Mouse (Mus musculus) layer of hippocampus, adult 9-11 months (tissue): ENCODE measurements around the gene Vgll4.

Experiments used
- DNase-seq: peaks from one replicate; pipeline ENCODE4 v3.0.0; 2022

Gene Vgll4

DNA sequence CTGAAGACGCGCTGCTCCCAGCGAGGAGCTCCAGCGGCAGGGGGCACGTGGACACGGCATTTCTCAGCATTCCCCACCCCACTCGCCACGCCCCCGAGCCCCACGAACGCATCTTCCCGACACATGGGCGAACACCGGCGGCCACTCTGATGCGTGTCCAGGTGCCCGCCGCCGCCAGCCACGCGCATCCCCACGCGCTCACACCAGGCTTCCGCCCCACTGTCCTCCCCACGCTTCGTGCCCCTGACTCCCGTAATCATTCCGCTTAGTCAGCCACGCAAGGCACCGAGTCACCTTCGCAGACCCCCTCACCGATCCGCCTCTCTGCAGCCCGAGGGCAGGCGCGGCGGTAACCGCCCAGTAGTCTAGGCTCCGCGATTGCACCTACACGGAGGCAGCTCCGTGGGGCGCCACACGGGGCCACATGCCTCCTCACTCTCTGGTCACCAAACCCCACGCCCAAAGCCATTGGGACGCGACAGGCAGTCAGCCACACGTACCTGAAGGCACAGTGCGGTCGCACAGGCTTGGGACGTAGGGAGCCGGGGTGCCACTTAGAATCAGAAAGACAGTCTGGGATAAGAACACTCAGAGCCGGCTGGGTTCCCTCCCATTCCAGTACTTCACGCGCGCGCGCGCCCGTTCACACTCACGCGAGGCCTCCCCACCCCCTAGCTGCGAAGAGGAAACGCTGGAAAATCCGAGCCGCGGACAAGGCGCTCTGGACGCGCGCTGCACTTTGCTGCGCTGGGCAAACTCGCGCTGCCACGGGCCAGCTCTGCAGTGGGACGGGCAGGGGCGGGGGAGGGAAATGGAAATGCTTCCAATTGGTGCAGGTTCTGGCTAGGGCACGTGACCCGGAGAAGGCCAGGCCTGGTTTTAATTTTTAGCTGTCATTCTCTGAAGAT lies at the start of gene Vgll4:
Gene Vgll4, minus strand, starts transcription at position 782 of the 908 bp plus-strand sequence.
- DNase-seq = peak; percentile 45

DNA sequence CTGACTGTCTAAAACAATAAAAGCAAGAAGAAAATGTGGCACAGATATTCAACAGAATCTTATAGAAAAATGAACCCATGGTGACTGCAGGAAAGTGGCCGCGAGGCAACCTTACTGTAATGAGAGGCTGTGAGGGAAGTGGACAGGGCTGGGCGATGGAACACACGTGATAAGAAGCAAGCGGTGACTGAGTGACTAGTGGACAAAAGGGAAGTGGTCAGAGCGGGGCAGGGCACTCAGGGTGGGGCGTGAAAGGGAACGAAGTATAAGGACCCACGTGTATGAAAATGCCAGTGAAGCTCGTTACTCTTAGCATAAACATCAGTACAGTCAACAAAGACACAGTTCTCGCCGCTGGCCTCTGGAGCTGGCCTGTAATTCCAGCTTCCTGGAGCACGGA lies 45.7 kb upstream of the Vgll4 start:
- DNase-seq = no peak

DNA sequence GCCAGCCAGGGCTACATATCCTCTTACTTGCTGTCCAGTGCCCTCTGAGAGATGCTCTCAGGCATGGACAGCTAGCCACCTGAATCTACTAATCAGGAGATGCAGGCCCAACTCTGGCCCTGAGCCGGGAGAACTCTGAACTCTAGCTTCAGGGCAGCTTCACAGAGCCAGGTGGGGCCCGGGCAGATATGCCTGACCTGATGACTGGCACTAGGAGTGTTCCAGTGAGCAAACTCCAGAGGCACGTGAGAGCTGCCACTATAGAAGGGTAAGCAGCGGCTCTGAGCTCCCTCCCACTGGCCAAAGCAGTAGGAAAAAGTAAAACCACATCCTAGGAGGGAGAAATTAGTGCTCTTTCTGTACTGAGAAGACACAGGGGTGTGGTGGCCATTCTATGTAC lies 43.8 kb upstream of the Vgll4 start:
- no peak for DNase-seq

DNA sequence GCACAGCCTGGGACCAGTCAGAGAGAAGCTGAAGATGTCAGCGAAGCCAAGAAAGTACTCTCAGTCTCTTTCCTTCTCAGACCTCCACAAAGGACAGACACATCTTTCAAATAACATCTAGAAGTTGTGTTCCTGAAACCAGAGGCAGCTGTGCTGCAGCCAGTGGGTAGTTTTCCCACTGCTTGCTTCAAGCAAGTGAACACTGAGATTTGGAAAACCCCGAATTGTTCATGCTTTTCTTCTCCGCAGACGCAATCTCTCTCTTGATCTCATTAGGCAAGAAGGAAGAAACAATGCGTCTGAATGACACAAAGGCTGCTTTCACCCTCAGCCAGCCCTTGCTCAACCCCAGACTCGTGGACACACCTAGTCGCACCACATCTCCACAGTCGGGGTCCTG lies 42.0 kb upstream of the Vgll4 start:
- DNase-seq = no peak

DNA sequence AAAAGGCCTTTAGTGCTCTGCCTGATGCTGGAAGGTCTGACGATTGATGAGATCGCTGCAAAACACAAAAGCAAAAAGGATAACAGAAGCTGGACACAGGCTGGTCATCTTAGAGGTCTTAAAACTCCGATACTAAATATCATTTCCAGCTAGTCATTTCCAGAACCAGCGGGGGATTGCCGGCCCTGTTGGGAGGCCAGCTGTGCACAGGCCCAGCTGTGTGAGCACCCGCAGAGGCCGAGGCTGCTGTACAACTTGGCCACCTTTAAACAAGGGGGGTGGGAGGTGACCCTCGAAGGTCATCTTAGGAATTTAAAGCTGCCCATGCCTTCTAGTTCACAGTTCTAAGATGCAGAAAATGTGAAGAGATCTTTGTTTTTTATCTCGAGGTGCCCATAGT lies 41.0 kb upstream of the Vgll4 start:
- no peak for DNase-seq

DNA sequence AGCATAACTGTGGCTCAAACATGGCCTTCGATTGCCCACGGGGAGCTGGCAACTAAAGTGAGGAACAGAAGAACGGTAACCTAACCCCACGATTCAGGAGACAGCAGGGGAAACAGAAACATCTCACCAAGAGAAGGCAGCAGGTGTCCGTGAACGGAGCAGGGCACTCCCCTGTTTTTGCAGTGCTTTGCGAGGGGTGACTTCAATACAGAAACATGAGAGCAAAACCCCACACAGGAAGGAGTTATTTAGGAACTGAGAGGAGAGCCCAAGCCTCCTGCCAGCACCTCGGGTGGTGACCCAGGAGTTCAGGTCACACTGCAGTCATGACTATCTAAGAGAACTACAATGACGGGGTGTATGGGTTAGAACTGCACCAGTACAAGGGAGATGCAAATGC lies 40.5 kb upstream of the Vgll4 start:
- DNase-seq = no peak

DNA sequence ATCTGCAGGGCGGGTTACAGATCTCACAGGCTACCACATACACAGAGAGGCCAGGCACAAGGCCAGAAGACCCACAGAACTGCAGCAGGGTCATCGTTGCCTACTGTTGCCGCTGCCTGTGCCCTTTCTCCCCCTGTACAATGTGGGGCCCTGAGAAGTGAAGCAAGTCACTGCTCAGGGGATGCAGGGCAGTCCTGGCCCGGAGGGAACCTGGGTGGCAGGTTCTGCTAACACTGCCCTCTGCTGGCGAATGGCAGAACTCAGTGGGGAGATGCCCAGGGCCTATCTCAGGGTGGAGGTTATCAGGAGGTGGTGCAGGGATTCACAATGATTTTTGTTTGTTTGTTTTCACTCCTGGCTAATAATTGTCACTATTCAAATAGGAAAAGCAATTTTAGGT lies 37.9 kb upstream of the Vgll4 start:
- peak; percentile 48 for DNase-seq

DNA sequence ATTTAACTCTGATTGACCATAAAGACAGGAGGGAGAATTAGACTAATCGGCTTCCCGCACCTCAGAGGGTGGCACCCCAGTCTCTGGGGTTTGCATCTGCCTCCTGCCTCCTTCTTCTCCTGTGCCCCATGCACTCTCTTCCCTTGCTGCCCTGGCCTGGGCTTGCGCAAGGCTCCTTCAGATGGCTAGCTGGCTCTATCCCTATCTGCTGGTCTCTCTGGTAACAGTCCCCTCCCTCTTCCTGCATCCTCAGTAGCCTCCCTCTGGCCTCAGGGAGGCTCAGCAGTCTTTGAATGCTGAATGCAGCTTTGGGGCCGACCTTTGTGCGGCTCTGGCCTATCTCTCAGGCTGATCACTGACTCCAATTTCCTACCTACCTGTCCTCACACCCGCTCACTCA lies 37.2 kb upstream of the Vgll4 start:
- no peak for DNase-seq

DNA sequence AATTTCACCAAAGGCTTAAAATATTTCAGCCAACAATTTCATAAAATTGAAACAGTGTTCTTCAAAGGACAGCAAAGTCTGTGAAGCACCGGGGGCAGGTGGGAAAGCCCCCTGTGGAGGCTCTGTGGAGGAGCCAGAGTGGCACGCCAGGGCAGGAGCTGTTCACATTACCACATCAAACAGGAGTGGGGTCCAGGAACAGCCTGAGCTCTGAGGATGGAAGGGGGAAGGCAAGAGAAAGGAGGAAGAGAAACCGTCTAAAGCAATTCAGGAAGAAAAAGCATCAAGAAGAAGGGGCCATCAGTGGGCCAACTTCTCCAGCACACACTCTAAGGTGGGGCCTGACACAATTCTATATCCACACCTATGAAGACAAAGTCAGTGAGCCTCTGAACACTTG lies 36.3 kb upstream of the Vgll4 start:
- DNase-seq = no peak

DNA sequence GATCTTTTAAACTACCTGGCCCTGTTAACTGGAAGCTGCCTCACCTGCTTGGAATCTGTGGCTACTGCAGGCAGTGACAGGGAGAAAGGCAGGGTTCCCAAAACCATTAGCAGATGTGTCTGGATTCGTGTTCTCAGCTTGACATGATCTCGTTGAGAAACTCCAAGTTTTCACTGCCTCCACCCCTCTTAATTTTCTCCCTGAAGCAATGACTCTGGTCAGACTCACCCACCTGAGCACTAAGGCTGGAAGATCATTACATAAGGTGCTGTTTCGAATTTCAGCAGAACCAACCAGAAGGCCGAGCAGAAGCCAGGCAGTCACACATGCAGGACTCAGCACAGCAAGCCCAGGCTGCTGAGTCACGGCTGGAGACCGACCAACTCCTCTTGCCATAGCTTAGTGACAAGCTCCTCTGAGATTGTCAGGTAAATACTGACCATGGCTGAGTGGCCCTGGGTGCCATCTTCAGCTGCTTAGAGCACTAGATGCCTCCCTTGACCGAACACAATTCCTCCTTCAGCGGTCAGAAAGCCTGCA lies 35.6 kb upstream of the Vgll4 start:
- peak; percentile 87 for DNase-seq

DNA sequence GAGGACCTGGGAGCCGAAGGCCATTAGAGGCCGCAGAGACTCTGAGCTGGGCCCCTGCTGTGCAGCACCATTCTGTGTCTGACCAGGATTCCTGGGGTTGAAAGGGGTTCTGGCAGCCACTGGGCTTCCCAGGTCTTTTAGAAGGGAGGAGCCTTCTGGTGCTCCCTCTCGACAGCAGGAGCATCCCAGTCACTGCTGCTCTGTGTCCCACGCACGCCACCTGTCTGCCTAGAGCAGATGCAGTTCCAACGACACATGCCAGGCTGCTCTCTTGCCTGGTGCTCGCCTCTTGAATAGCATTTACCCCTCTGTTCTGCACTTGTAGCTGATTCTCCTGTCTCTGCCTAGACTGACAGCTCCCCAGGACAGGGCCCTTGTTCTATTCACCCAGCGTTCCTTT lies 34.8 kb upstream of the Vgll4 start:
- peak; percentile 92 for DNase-seq

DNA sequence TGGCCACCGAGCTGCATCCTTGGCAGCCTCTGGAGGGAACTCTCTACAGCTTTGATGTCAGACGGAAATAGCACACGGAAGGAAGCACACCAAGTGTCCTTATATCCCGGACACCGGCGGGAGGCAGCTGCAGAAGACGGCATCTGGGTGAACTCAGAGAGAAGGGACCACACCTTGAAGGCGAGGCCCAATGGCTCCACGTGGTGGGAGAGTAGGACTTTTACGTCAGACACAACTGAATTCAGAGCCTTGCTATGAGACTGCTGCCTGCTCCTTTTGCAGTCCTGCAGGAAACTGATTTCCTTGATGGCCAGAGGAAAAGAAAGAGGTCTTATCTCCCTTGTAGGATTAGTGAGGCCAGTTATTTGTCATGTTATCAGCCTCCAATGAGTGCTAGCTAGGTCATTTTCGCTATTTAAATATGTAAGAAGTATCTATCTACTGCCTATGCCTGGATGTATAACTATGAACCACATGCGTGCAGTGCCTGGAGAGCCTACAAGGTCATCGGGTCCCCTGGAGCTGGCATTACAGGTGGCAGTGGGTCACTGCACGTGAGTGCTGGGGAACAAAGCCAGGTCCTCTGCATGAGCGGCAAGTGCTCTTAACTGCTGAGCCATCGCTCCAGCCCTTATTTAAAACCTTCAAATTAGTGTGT lies 28.7 kb upstream of the Vgll4 start:
- no peak for DNase-seq

DNA sequence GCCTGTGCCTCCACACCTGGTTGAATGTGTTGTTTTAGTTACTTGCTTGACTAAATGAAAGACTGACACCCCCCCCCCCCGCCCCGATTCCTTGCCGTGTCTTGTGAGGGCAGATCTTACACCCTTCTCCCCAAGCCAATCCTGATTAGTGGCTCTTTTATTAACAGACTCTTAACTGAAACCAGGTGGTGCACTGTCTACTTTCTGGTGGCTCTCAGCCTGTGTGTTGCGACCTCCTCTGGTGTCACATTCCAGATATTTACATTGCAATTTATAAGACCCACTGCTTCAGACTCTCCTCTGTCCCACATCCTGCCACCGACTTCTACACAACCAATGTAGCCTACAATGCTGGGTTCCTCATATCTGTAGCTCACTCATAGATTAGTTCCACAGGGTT lies 27.7 kb upstream of the Vgll4 start:
- DNase-seq = no peak

DNA sequence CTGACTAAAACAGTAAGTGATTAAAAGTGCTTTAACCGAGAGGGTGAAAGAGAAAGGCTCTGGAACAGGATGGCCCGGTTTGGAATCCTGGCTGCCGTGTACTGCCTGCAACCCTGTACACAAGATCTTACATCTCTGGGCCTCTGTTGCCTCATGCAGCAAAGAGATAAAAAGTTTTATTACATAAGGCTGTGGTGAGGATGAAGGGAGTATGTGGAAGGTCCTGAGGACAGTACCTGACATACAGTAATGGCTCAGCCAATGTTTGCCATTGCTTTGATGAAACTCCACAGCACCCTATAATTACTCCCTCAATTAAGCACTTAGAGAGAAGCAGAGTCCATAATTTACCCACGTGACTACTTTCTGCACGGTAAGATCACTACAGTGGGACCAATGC lies 27.1 kb upstream of the Vgll4 start:
- DNase-seq = no peak

DNA sequence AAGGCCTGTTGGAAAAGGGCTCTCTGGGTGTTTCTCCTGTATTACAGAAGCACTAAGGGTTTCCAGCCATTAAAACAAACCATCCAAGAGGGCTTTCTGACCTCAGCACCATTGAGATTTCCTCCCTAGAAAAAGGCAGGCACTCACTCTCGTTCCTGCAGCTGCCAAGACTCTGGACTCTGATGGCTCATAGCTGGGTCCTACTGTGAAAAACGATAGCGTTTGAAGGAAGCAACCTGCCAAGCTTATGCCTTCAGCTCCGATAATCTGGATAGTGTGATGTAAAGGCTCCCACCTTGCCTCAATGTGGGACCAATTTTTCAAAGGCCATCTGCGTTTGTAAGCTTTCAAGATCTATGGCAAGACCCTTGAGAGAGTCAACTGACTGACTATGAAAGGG lies 24.3 kb upstream of the Vgll4 start:
- no peak for DNase-seq

DNA sequence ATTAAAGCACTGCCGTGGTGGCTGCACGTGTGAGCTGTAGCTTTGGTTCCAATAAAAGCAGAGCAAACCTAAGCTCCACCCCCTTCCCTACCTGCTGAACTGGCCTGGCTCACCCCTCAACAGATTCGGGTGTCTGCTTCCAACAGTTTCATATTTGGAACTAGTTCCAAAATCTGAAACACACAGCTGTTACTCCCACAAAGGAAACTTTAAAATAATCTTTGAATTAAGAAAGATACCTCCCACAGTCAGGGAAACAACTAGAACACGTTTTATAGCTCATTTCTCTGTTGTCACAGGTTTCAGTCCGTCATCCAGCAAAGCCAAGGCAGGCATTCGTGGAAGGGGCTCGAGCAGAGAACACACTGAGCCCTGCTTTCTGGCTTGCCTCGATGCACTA lies 23.9 kb upstream of the Vgll4 start:
- peak; percentile 64 for DNase-seq

DNA sequence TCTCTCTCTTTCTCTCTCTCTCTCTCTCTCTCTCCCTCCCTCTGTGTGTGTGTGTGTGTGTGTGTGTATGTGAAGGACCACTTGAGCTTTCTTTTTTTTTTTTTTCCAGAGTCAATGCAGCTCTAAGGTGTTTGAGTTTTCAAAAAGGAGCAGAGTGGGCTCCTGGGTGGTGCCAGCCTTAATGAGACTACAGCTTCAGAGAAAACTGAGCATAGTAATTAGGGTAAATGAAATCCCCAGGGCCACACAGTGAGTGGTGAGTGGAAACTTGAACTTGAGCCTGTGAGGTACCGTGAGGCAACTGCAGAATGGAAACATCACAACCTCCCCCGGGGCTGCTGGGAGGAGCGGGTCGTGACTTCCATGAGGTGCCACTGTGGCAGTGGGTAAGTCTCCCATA lies 22.1 kb upstream of the Vgll4 start:
- DNase-seq = no peak

DNA sequence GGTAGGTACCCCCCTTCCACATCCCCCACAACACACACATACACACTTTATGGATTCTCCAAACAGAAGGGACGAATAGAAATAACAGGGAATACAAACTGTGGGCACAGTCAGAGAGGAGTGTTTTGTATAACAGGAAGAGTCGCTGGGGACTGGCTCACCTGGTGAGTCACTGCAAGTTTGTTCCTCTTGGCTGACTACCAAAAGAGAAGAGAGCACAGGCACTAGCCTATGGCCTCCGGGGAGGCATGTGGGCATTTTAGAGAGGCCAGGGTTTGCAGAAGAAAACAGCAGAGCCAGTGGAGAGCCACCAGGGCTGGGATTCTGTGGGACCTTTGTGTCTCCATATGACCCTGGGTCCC lies 18.8 kb upstream of the Vgll4 start:
- no peak for DNase-seq

DNA sequence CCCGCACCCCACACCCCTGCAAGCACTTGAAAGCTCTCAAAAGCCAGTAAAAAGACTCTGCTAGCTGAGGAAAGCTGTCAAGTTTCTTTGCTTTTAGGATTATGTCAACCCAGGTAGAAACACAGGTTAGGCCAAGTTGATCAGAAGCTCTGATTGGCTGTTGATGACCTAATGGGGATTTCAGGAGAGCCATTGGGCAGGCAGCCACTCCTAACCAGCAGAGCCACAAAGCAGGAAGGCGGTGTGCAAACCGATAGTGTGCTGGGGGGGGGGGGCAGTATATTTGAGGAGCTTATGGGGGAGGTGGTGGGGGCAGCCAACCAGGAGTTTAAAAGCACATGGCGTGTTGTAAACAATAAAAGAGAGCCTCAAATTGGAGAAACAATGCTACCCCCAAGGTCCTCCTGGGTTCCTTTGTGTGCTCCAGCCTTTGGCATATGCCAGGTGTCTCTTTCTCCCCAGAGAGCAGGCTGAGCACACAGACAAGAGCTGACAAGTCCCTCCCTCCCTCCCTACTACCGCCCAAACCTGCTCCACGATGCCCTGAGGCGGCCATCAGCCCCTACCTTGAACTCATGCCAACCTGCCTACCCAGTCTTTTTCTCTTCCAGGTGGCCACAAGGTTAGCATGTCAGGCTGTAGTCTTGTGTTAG lies 18.3 kb upstream of the Vgll4 start:
- DNase-seq = no peak

DNA sequence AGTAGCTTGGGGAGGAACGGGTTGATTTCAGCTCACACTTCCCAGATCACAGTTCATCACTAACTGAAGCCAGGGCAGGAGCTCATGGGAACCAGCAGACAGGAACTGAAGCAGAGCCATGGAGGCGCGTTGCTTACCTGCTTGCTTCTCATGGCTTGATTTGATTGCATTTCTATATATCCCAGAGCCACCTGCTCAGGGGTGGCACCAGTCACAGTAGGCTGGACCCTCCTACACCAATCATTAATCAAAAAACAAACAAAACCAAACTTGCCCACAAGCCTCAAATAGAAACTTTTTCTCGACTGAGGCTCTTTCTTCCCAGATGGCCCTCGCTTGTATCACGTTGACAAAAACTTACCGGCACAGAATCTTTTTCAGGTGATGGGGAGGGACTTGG lies 12.9 kb upstream of the Vgll4 start:
- no peak for DNase-seq

DNA sequence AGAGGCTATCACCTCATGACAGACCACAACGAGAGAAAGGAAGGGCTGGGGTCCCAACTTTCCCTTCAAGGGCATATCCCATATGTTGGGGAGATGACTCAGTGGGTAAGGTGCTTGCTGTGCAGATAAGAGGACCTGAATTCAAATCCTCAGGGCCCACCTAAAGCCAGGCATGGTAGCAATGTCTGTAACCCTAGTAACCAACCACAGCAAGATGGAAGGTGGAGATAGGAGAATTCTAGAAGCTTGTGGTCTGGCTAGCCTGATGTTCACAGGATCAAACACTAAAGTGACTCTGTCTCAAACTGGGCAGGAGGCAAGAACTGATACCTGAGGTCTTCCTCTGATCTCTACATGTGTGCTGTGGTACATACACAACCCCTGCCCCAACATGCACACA lies 9.9 kb upstream of the Vgll4 start:
- DNase-seq = no peak

DNA sequence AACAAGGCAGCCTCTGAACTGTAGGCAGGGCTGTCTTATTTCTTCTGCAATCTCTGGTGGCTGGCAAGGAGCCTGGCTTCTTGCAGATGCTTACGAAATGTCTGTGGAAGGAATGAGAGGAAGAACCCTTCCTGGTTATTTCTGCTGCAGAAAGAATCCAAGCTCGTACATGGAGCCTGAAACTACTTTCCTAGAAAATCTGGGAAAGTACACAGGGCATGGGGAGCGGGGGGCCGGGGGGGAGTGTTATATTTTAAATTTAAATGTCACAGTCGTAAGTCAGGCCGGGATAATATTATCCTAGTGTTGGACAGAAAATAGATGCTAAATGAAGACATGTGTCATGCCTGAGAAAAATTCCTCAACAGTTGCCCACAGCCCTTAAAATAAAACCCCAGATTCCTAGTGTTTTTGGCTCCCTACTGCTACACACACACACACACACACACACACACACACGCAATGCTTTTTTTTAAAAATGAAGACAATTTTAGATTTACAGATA lies 7.2 kb upstream of the Vgll4 start:
- peak; percentile 85 for DNase-seq

DNA sequence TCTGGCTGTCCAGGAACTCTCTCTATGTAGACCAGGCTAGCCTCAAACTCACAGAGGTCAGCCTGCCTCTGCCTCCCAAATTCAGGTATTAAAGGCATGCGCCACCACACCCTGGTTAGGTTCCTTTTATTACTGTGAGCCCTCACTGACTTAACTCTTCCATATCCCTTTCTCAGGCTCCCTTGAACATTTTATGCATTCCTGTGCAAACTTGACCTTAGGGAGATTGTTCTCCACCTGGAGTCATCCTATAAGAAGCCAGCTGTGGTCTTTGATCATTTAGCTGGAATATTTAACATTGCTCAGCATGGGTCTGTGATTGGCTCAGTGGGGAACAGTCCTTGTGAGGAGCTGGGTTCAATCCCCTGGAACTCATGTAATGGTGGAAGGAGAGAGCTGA lies 4.5 kb upstream of the Vgll4 start:
- DNase-seq = no peak

DNA sequence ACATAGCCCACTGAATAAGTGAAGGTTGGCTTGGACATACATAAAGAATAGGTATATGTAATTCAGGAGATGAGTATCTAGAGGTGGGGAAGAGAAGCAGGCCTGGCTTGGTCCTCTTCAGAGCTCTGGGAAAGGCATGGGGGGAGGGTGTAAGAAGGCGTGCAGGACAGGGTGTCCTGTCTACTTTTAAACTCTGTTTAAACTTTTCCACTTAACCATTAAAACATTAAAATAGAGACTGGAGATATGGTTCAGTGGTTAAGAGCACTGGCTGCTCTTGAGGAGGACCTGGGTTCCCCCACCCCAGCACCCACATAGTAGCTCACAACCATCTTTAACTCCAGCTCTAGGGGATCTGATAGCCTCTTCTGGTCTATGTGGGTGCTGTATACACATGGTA lies 3.2 kb upstream of the Vgll4 start:
- no peak for DNase-seq
